Mouse (Mus musculus) myocyte (in vitro differentiated cells): ENCODE results near the gene Asb11.

Experiments
- CEBPB ChIP-seq: IDR thresholded peaks from 2 replicates; pipeline ENCODE4 v1.6.1; 2011; ENCODE audit warnings: mild to moderate bottlenecking, moderate library complexity; ENCODE audit not compliant: poor library complexity, insufficient read depth, severe bottlenecking
- MAX ChIP-seq: IDR thresholded peaks from one replicate; pipeline ENCODE4 v1.6.1; 2011; ENCODE audit warnings: low read depth, mild to moderate bottlenecking, control low read depth
- MYOD1 ChIP-seq, 3 experiments: IDR thresholded peaks; one replicate each; pipeline ENCODE4 v1.6.1; 2011; ENCODE audit warnings: control low read depth in 2 of 3, low read depth in 2 of 3, mild to moderate bottlenecking in 2 of 3, moderate library complexity in 1 of 3; ENCODE audit not compliant: insufficient read length in 2 of 3, control insufficient read depth in 1 of 3
- MYOG ChIP-seq, 3 experiments: IDR thresholded peaks; one replicate each; pipeline ENCODE4 v1.6.1; 2011; ENCODE audit warnings: control low read depth in 2 of 3, low read depth in 2 of 3, mild to moderate bottlenecking in 2 of 3; ENCODE audit not compliant: insufficient read length in 2 of 3, control insufficient read depth in 1 of 3, insufficient read depth in 1 of 3
- POLR2A ChIP-seq: IDR thresholded peaks from one replicate; pipeline ENCODE4 v1.6.1; 2011; ENCODE audit warnings: low read depth, mild to moderate bottlenecking, control low read depth, moderate library complexity; ENCODE audit not compliant: insufficient read length
- REST ChIP-seq: IDR thresholded peaks from one replicate; pipeline ENCODE4 v1.6.1; 2011; ENCODE audit warnings: mild to moderate bottlenecking, control low read depth, moderate library complexity; ENCODE audit not compliant: insufficient read depth, insufficient read length
- TCF12 ChIP-seq: IDR thresholded peaks from one replicate; pipeline ENCODE4 v1.6.1; 2011; ENCODE audit warnings: mild to moderate bottlenecking, control low read depth; ENCODE audit not compliant: poor library complexity, insufficient read depth, severe bottlenecking
- USF1 ChIP-seq: IDR thresholded peaks from one replicate; pipeline ENCODE4 v1.6.1; 2011; ENCODE audit warnings: low read depth, mild to moderate bottlenecking, control low read depth, moderate library complexity

- TF ChIP-seq MAX, result no peak
- no peak for TF ChIP-seq USF1
- no peak for TF ChIP-seq POLR2A
- TF ChIP-seq REST, result no peak
- TF ChIP-seq TCF12, result no peak
- TF ChIP-seq MYOG (IDR thresholded peaks at IDR 0.05; ENCODE audit: control insufficient read depth in 1 of 3, insufficient read depth in 1 of 3, insufficient read length in 2 of 3, low read depth in 2 of 3), result no peak
- no peak for TF ChIP-seq CEBPB
- no peak for TF ChIP-seq MYOD1 (IDR thresholded peaks at IDR 0.05; ENCODE audit: control insufficient read depth in 1 of 3, insufficient read length in 2 of 3, low read depth in 2 of 3)
Measured at GRCm38 (mm10) chrX:164508728-164509127, 71.9 kb downstream of the Asb11 start.
